Mouse (Mus musculus) liver, adult 2 months (tissue): ENCODE measurements around the gene Pcyox1.
A peak's percentile ranks its signal among the peaks of the same experiment; 100 is the strongest.

ENCODE experiments used
- CTCF ChIP-seq: fragments of 200-500 bp; IDR thresholded peaks from 2 replicates; pipeline ENCODE4 v1.5.1; 2011; ENCODE audit warnings: low read depth, low read length, control low read depth
- POLR2A ChIP-seq: fragments of 200-500 bp; IDR thresholded peaks from 2 replicates; pipeline ENCODE4 v1.6.1; 2011; ENCODE audit warnings: low read length, control low read depth; ENCODE audit not compliant: insufficient read depth; ENCODE audit errors: extremely low read depth

GRCm38 (mm10) chr6:86396581-86397256, at the start of gene Pcyox1:
- peak; percentile 96 for TF ChIP-seq POLR2A
- no peak for TF ChIP-seq CTCF
